Mouse (Mus musculus) lung, adult 2 months (tissue): ENCODE data around the gene Frmd8. TPM values are rescaled to one million over a fixed set of nuclear protein-coding genes. Genes with fewer than 3 reads are reported as not detected.
A peak's percentile ranks its signal among the peaks of the same experiment; 100 is the strongest.

Experiments
- DNase-seq: peaks from one replicate; pipeline ENCODE4 v3.0.0; 2022
- H3K4me1 ChIP-seq: fragments of 200-500 bp; 2 replicates; pipeline ENCODE4 v1.6.1; 2011; ENCODE audit warnings: low read length; ENCODE audit not compliant: control insufficient read depth, insufficient read depth
- H3K4me3 ChIP-seq: fragments of 200-500 bp; replicated peaks from 2 replicates; pipeline ENCODE3; 2011; ENCODE audit warnings: low read depth, mild to moderate bottlenecking, control low read depth, low read length; ENCODE audit errors: extremely low read depth
- CTCF ChIP-seq: fragments of 200-500 bp; IDR thresholded peaks from 2 replicates; pipeline ENCODE4 v1.5.1; 2011; ENCODE audit warnings: mild to moderate bottlenecking, low read length, control low read depth; ENCODE audit not compliant: insufficient read depth
- POLR2A ChIP-seq: fragments of 200-500 bp; IDR thresholded peaks from 2 replicates; pipeline ENCODE4 v1.6.1; 2011; ENCODE audit warnings: low read depth, mild to moderate bottlenecking, control low read depth, low read length, borderline replicate concordance; ENCODE audit errors: extremely low read depth
- WGBS: fragments of 180-500 bp; shearing (Covaris S2); methylation state at CpG from one replicate; pipeline ENCODE4 v1.1.7; 2018; 5-methylcytosine and 5-hydroxymethylcytosine counted together
- polyA plus RNA-seq: library from polyadenylated mRNA; depleted of rRNA; stranded (reverse); fragments of >200 nt; gene quantifications from 2 replicates; pipeline ENCODE4 v1.2.3, GENCODE M21; 2012

Frmd8 gene
- polyA plus RNA-seq, 1 experiment: 37.8 TPM

DNA sequence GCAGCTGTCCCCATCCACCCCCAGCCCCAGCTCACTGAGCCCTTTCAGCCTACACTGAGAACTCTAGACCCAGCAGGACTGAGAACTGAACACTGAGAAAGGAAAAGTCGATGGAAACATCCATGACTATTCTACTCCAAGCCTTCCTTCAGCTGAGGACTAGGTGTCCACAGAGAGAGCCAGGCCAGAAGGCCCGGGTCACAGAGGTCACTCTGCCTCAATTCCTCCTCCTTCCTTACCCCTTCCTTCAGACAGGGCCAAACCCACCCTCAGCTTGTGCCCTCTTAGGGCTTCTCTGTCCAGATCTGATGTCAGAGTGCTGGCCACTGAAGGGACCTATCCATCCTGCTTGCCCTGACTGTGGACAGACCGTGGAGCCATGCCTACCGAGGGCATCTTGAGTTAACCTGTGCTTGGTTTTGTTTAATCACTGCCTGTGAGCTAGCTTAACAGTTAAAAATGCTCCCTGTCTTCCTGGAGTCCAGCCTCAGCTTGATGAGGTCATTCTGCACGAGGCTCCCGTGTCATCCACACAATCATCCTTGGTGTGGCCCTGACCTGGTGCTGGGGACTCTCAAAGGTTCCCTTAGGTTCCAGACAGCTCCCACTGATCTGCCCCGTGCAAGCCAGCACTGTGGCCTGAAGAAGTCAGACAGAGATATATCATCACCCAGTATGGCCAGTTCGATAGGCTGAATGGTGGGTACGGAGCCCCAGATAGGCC, 64.1 kb downstream of the Frmd8 start:
- no peak for DNase-seq
- Histone ChIP-seq H3K4me3 (no peak overlapping the region), H3K4me1 (peaks cover 58% of the 10 kb centered on the region)
- 50% methylated on average over 9 of the region's 9 CpGs for WGBS
- TF ChIP-seq POLR2A (no peak), CTCF (no peak)

DNA sequence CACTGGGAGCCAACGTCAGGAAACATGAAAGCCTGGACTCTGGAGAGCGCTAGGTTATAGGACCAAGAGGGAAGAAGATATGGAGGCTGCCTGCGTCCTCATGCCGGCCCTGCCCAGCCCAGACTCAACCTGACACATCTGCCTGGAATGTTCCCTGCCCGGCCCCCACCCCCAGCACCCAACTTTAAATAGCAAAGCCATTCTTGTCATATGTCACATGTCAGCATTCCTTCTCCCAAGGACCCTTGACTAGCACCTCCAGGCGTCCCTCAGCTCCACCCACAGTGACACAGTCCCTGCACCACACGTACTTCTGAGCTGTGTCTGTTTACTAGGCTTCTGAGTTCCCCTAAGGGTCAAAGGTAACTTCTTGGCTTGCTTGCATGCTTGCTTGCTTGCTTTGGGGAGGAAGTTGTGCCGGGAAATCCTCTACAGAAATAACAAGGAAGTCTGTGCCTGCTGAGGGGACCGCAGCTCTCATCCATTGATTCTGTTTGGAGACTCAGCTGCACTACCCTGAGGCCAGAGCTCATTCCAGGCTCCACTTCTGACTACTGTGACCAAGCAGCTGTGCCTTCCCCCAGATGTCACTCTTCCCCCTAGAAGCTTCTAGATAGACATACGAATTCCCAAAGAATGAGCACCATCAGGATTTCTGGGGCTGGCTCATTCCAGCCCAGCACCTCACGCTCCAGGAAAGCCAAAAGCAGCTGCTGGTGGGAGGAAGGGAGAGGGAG, 64.8 kb downstream of the Frmd8 start:
- 15% methylated on average over 11 of the region's 11 CpGs for WGBS
- DNase-seq: peak; percentile 73
- peaks cover 60% of the 10 kb centered on the region for H3K4me1 ChIP-seq
- TF ChIP-seq CTCF: no peak
- TF ChIP-seq POLR2A: no peak; the same call in 1 of the 2 replicates
- no peak overlapping the region for H3K4me3 ChIP-seq

DNA sequence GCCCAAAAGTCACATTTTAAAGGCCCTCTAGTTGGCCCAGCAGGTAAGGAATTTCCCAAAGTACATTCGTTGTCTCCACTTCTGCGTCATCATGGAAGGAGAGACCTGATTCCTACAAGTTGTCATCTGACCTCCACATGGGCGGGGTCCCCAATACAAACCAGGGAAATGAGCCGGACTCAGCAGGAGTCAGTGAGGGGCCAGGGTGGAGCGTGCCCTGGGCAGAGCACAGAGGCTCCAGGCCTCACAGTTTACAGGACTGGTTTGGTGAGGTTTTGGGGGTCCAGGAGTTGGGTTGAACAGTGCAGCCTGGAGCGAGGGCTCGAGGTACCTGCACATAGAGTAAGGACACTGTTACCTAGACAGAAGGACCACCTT, 65.4 kb downstream of the Frmd8 start:
- DNase-seq: no peak
- peaks cover 62% of the 10 kb centered on the region for H3K4me1 ChIP-seq
- WGBS: 45% methylated on average over 7 of the region's 7 CpGs
- no peak for TF ChIP-seq CTCF
- peak; percentile 28; the same call in 1 of the 2 replicates for TF ChIP-seq POLR2A
- H3K4me3 ChIP-seq: no peak overlapping the region

DNA sequence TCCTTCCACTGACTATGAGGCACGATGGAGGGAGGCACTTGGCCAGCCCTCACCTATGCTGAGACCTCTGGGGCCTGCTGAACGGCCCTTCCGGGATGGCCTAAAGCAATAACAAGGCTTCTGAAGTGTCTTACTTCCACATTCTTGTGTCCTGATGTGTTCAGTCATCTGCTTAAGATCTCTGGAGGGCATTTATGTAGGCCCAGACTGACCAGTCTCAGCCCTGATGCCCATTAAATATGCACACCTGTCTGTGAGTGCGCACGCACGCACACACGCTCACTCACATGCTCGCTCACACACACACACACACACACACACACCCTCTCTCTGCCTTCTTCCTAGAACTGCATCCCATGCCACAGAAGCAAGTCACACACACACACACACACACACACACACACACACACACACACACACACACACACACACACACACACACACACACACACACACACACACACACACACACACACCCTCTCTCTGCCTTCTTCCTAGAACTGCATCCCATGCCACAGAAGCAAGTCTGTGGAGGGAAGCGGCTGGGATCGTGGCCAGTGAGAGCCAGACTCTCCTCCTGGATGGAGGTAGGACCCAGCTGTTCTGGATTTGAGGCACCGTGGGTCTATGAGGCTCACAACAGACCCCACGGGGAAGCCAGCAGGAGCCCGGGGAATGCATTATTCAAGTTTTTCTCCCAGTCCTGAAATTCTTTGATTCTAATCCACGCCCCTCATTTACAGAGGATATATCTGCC, 65.9 kb downstream of the Frmd8 start:
- WGBS: 55% methylated on average over 14 of the region's 14 CpGs
- no peak for DNase-seq
- Histone ChIP-seq H3K4me3 (no peak overlapping the region), H3K4me1 (peaks cover 67% of the 10 kb centered on the region)
- TF ChIP-seq POLR2A (no peak), CTCF (no peak)

DNA sequence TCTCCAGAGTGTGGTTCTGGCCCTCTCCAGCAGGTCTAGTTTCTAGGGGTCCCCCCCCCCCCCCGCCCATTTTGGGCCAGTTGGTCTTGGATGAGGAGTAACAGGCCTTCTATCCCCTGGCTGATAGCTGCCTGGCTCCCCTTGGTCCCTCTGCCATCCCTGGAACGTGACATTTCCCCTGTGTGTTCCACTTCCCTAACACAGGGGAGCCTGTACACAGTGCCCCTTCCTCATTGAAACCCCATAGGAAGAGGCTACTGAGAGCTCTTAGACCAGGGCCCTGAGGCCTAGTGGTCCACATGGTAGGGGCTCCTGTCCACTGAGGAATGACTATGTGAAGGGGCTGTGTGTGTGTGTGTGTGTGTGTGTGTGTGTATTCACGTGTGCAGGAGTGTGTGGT, 67.3 kb downstream of the Frmd8 start:
- TF ChIP-seq POLR2A: no peak
- TF ChIP-seq CTCF: no peak
- DNase-seq: no peak
- H3K4me3 ChIP-seq: no peak overlapping the region
- WGBS: 65% methylated on average over 3 of the region's 3 CpGs
- peaks cover 70% of the 10 kb centered on the region for H3K4me1 ChIP-seq

DNA sequence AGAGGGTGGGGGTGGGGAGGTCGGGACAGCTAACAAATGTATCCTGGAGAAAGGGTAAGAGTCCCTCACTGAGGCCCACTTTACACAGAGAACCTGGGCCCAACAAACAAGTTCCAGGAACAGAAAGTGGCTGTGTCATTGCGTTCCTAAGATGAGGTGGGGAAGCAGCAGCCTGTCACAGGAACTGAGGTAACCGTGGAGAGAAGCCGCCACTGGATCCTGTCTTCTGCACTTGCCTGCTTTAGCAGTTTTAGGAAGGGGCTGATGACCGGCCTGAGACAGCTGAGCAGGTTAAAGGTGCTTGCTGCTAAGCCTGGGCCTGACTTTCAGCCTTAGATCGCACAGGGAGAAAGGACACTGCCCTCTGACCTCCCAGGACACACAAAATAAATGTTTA, 68.3 kb downstream of the Frmd8 start:
- no peak for TF ChIP-seq CTCF
- no peak for TF ChIP-seq POLR2A

DNA sequence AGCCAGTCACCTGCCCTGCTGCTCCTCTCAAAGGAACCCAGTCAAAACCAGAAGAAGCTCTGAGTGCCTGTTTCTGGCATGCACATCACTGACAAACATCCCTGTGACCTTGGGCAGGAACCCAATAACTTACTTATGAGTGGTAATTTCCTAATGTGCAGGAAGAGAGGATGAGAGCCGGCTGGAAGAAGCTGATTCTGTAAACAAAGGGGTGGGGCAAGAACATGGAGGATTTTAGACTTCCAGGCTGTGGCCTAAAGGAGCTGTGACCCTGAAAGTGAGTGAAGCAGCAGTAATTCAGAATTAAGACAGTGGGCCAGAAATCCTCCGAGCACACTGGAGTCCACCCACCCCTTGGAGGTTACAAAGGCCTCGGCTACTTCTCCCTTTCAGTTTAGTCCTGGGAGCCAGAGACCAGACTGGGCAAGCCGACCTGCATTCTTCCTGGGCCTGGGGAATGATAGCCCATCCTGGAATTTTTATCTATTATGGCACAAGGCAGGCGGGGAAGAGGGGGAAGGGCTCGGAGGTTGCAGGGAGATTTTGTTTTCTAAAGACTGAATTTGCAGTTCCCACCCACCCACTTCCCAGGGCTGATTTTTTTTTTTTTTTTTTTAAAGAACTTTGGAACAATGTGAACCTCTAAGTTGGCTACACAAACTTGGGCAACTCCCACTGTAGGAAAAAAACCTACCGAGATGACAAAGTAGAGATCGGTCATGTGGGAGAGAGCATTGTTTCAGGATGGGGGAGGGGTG, 68.8 kb downstream of the Frmd8 start:
- 4% methylated on average over 8 of the region's 8 CpGs for WGBS
- TF ChIP-seq CTCF (no peak), POLR2A (peak; percentile 48; the same call in 1 of the 2 replicates)
- H3K4me1 ChIP-seq: peaks cover 61% of the 10 kb centered on the region
- H3K4me3 ChIP-seq: no peak overlapping the region
- DNase-seq: peak; percentile 57

More for the DNA sequence above, 68.3 kb downstream of the Frmd8 start:
- DNase-seq: peak; percentile 50
- no peak overlapping the region for H3K4me3 ChIP-seq
- peaks cover 66% of the 10 kb centered on the region for H3K4me1 ChIP-seq
- WGBS: 16% methylated on average over 6 of the region's 6 CpGs

DNA sequence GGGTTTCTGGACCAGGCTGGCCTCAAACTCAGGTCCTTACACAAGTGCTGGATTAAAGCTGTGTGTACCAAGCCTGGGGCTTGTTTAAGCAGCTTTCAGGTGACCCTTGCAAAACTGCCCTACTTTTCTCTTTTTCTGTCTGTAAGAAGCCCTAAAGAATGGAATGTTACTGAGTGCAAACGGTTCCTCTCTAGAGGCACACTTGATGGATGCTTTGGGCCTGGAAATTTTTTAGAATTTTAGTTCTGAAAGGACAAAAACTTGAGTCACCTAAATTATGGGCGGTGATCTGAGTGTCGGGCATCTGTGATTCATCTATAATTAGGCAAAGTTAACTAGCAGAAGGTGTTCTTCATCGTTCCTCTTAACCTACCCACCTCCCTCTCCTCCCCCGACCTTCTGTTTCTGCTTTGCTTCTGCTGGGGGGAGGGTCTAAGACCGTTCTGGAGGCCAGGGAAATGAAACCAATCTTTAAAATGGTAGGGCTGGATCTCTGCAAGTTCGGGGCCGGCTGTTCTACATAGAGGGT, 70.6 kb downstream of the Frmd8 start:
- TF ChIP-seq CTCF (no peak), POLR2A (no peak)
- Histone ChIP-seq H3K4me1 (peaks cover 45% of the 10 kb centered on the region), H3K4me3 (no peak overlapping the region)
- 40% methylated on average over 8 of the region's 8 CpGs for WGBS
- no peak for DNase-seq

DNA sequence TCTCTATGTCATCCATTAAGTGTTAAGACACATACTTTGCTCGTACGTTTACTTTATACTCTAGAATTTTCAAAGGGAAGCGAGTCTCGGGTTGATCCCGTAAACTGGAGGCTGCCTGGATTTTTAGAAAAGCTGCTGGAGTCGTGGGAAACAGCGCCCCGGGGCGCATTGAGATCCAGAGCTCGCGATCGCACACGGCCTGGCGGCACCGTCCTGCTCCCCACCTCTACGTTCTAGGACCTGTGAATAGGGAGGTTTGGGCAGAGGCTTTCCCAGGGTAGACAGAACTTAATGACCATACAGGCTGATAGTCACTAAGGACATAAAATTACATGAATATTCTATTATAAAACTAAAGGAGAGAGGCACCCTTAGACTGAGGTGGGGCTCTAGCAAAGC, 71.2 kb downstream of the Frmd8 start:
- H3K4me3 ChIP-seq: peak overlapping the region; percentile 37
- under 1% methylated on average over 16 of the region's 16 CpGs for WGBS
- peaks cover 40% of the 10 kb centered on the region for H3K4me1 ChIP-seq
- no peak for DNase-seq
- TF ChIP-seq POLR2A: no peak; the same call in 1 of the 2 replicates
- no peak for TF ChIP-seq CTCF
